Mouse (Mus musculus): Measurements from ENCODE around the gene Nin. TPM values are rescaled to one million over a fixed set of nuclear protein-coding genes. Genes with fewer than 3 reads are reported as not detected.
"Not testable (repeated sequence)": the region's sequence is repeated elsewhere in the genome, so short reads cannot be mapped to it uniquely, and the experiment has no call there.

Gene Nin
- 11.4 and 12.0 TPM in 2 replicates for polyA plus RNA-seq (2016; fragmentation: Nextera tagmentation; extraction: Ambion mirVana)

- H3K4me2 ChIP-seq, result no peak within 1 kb of the TSS
- peaks cover 17% of the 10 kb centered on the region for H3K4me1 ChIP-seq (replicated peaks)
- H3K9me3 ChIP-seq, result no peaks in the 10 kb centered on the region
- no peak within 1 kb of the TSS for H3K27ac ChIP-seq
- 66% methylated on average over 11 of the region's 11 CpGs for WGBS
- H3K9ac ChIP-seq (replicated peaks), result no peak within 1 kb of the TSS
- H3K4me3 ChIP-seq (replicated peaks), result 0 out of 2 replicates have a peak within 1 kb of the TSS, but pooled peaks have one; percentile 87
- ATAC-seq (ENCODE audit: insufficient number of reproducible peaks, insufficient read depth, low FRiP score, low TSS enrichment, low read depth), result no peak
- H3K36me3 ChIP-seq, result no peaks in the 10 kb centered on the region
- H3K27me3 ChIP-seq, result peaks cover 18% of the 10 kb centered on the region
Measured at GRCm38 (mm10) chr12:70113351-70113750, at the start of gene Nin. Gene Nin, minus strand, starts transcription at chr12:70113717.

- H3K4me1 ChIP-seq (replicated peaks), result no peaks in the 10 kb centered on the region
- H3K9ac ChIP-seq (replicated peaks), result no peak overlapping the region
- H3K27me3 ChIP-seq, result no peaks in the 10 kb centered on the region
- no peak for ATAC-seq (ENCODE audit: insufficient number of reproducible peaks, insufficient read depth, low FRiP score, low TSS enrichment, low read depth)
- no peak overlapping the region for H3K4me3 ChIP-seq (replicated peaks)
- no peaks in the 10 kb centered on the region for H3K9me3 ChIP-seq
- H3K36me3 ChIP-seq, result no peaks in the 10 kb centered on the region
- WGBS, result 79% methylated on average over 5 of the region's 5 CpGs
- no peak overlapping the region for H3K27ac ChIP-seq
- no peak overlapping the region for H3K4me2 ChIP-seq
Measured at GRCm38 (mm10) chr12:70161057-70161456, 47.5 kb upstream of the Nin start.

- Histone ChIP-seq H3K4me3 (replicated peaks) (no peak overlapping the region), H3K27ac (no peak overlapping the region), H3K9ac (replicated peaks) (no peak overlapping the region), H3K4me2 (no peak overlapping the region), H3K36me3 (no peaks in the 10 kb centered on the region), H3K9me3 (no peaks in the 10 kb centered on the region), H3K4me1 (replicated peaks) (no peaks in the 10 kb centered on the region), H3K27me3 (no peaks in the 10 kb centered on the region)
- ATAC-seq (ENCODE audit: insufficient number of reproducible peaks, insufficient read depth, low FRiP score, low TSS enrichment, low read depth), result no peak
- 46% methylated on average over 5 of the region's 5 CpGs for WGBS
Measured at GRCm38 (mm10) chr12:70157292-70158066, 44.0 kb upstream of the Nin start.

- Histone ChIP-seq H3K27me3 (no peaks in the 10 kb centered on the region), H3K9me3 (no peaks in the 10 kb centered on the region), H3K4me2 (no peak overlapping the region), H3K9ac (replicated peaks) (no peak overlapping the region), H3K4me3 (replicated peaks) (no peak overlapping the region), H3K36me3 (no peaks in the 10 kb centered on the region), H3K27ac (no peak overlapping the region), H3K4me1 (replicated peaks) (no peaks in the 10 kb centered on the region)
- WGBS, result 74% methylated on average over 6 of the region's 6 CpGs
- ATAC-seq (ENCODE audit: insufficient number of reproducible peaks, insufficient read depth, low FRiP score, low TSS enrichment, low read depth), result no peak
Measured at GRCm38 (mm10) chr12:70156222-70156621, 42.7 kb upstream of the Nin start.

- Histone ChIP-seq H3K9ac (replicated peaks) (no peak within 1 kb of the TSS), H3K4me2 (no peak within 1 kb of the TSS), H3K27me3 (no peaks in the 10 kb centered on the region), H3K36me3 (no peaks in the 10 kb centered on the region), H3K4me1 (replicated peaks) (peaks cover 3% of the 10 kb centered on the region), H3K9me3 (no peaks in the 10 kb centered on the region), H3K4me3 (replicated peaks) (no peak within 1 kb of the TSS), H3K27ac (no peak within 1 kb of the TSS)
- 51% methylated on average over 3 of the region's 3 CpGs for WGBS
- ATAC-seq (ENCODE audit: insufficient number of reproducible peaks, insufficient read depth, low FRiP score, low TSS enrichment, low read depth), result no peak
Measured at GRCm38 (mm10) chr12:70153842-70154241, 40.3 kb upstream of the Nin start, which contains the start of gene Abhd12b. Gene Abhd12b, plus strand, starts transcription at chr12:70154142.

- Histone ChIP-seq H3K9ac (replicated peaks) (no peak overlapping the region), H3K36me3 (no peaks in the 10 kb centered on the region), H3K4me2 (peak overlapping the region; percentile 61), H3K27me3 (0 out of 2 replicates have a peak, but pooled peaks cover 3% of the 10 kb centered on the region), H3K4me1 (replicated peaks) (peaks cover 14% of the 10 kb centered on the region), H3K4me3 (replicated peaks) (peak overlapping the region; percentile 26), H3K27ac (no peak overlapping the region), H3K9me3 (no peaks in the 10 kb centered on the region)
- 12% methylated on average over 11 of the region's 11 CpGs for WGBS
- ATAC-seq (ENCODE audit: insufficient number of reproducible peaks, insufficient read depth, low FRiP score, low TSS enrichment, low read depth), result no peak
Measured at GRCm38 (mm10) chr12:70148631-70149265, 35.2 kb upstream of the Nin start.

GRCm38 (mm10) chr12:70147986-70148630 is 34.6 kb upstream of the Nin start:
- no peak for ATAC-seq (ENCODE audit: insufficient number of reproducible peaks, insufficient read depth, low FRiP score, low TSS enrichment, low read depth)

GRCm38 (mm10) chr12:70145586-70145985 is 32.1 kb upstream of the Nin start:
- no peak for ATAC-seq (ENCODE audit: insufficient number of reproducible peaks, insufficient read depth, low FRiP score, low TSS enrichment, low read depth)
- WGBS, result 84% methylated on average over 6 of the region's 6 CpGs
- H3K4me1 ChIP-seq (replicated peaks), result peaks cover 14% of the 10 kb centered on the region

More at GRCm38 (mm10) chr12:70147986-70148630, 34.6 kb upstream of the Nin start:
- H3K4me2 ChIP-seq, result peak overlapping the region; percentile 61
- H3K27ac ChIP-seq, result no peak overlapping the region
- 0 out of 2 replicates have a peak, but pooled peaks cover 3% of the 10 kb centered on the region for H3K27me3 ChIP-seq
- no peaks in the 10 kb centered on the region for H3K36me3 ChIP-seq
- no peak overlapping the region; the same call in 1 of the 2 replicates for H3K9ac ChIP-seq (replicated peaks)
- H3K4me3 ChIP-seq (replicated peaks), result peak overlapping the region; percentile 26
- no peaks in the 10 kb centered on the region for H3K9me3 ChIP-seq
- H3K4me1 ChIP-seq (replicated peaks), result peaks cover 14% of the 10 kb centered on the region
- 8% methylated on average over 13 of the region's 13 CpGs for WGBS

GRCm38 (mm10) chr12:70144637-70145448 is 31.3 kb upstream of the Nin start:
- Histone ChIP-seq H3K4me2 (no peak overlapping the region), H3K27me3 (0 out of 2 replicates have a peak, but pooled peaks cover 3% of the 10 kb centered on the region), H3K4me1 (replicated peaks) (peaks cover 14% of the 10 kb centered on the region), H3K36me3 (no peaks in the 10 kb centered on the region), H3K9me3 (no peaks in the 10 kb centered on the region), H3K27ac (0 out of 2 replicates have a peak overlapping the region, but pooled peaks have one; percentile 50), H3K9ac (replicated peaks) (no peak overlapping the region), H3K4me3 (replicated peaks) (no peak overlapping the region)
- 53% methylated on average over 20 of the region's 20 CpGs for WGBS
- no peak for ATAC-seq (ENCODE audit: insufficient number of reproducible peaks, insufficient read depth, low FRiP score, low TSS enrichment, low read depth)

More at GRCm38 (mm10) chr12:70145586-70145985, 32.1 kb upstream of the Nin start:
- Histone ChIP-seq H3K9ac (replicated peaks) (no peak overlapping the region), H3K9me3 (no peaks in the 10 kb centered on the region), H3K4me3 (replicated peaks) (no peak overlapping the region), H3K4me2 (no peak overlapping the region), H3K27ac (no peak overlapping the region), H3K36me3 (no peaks in the 10 kb centered on the region), H3K27me3 (0 out of 2 replicates have a peak, but pooled peaks cover 3% of the 10 kb centered on the region)

- H3K27me3 ChIP-seq; H3K4me2 ChIP-seq; H3K9ac ChIP-seq (replicated peaks); H3K36me3 ChIP-seq; H3K9me3 ChIP-seq; H3K4me3 ChIP-seq (replicated peaks): not testable (repeated sequence)
- WGBS, result 54% methylated on average over 3 of the region's 3 CpGs
- peaks cover 14% of the 10 kb centered on the region for H3K4me1 ChIP-seq (replicated peaks)
- peak overlapping the region; percentile 32; the same call in 1 of the 2 replicates for H3K27ac ChIP-seq
- peak; percentile 26; the same call in 1 of the 2 replicates for ATAC-seq (ENCODE audit: insufficient number of reproducible peaks, insufficient read depth, low FRiP score, low TSS enrichment, low read depth)
Measured at GRCm38 (mm10) chr12:70144106-70144587, 30.6 kb upstream of the Nin start.

Measured in limb, embryonic 12.5 days (tissue).